Mouse (Mus musculus): ENCODE data around the gene Sh3tc1. TPM values are rescaled to one million over a fixed set of nuclear protein-coding genes. Genes with fewer than 3 reads are reported as not detected.

The Sh3tc1 gene
- polyA plus RNA-seq (2015; fragmentation: Nextera tagmentation; extraction: Ambion mirVana): 15.3 and 16.8 TPM in 2 replicates

DNA sequence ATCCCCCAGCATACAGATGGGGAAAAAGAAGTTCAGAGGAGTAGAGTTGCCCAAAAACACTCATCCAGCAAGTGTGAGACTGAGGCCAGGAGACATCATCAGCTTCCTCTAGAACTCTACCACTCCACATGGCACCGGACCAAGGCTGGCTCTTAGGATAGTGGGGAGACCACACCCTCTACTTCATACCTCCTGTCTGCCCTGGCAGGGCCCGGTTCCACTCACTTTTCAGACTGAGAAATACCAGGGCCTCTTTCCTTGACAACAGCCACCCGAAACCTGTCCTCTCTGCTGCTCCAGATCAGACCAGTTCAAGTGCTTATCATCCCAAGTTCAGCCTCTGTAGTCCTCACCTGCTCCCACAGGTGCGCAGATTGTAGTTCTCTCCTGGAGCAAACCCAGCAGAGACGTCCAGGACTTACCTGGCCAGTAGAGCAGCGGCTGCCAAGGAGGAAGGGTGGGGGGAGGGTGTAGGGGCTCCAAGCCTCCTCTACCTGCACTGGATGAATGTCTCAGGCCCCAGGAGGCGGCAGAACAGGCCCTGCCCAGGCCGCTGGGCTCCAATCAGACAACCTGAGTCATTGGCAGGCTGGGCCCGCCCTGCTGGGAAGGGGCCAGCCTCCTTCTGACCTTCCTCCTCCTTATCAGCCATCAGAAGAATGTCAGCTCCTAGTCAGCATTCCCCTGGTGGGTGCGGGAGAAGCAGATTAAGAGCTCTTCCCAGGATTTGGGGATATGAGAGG lies at the start of gene Sh3tc1:
Gene Sh3tc1 (minus strand): TSS at position 452 of the 743 bp plus-strand sequence.
- 15% methylated on average over 10 of the region's 10 CpGs for WGBS
- H3K4me1 ChIP-seq (replicated peaks; ENCODE audit: control insufficient read depth, insufficient read depth, low read length): peaks cover 33% of the 10 kb centered on the region
- no peaks in the 10 kb centered on the region for H3K36me3 ChIP-seq (ENCODE audit: control insufficient read depth, insufficient read depth, low read length)
- peak within 1 kb of the TSS; percentile 39 for H3K9ac ChIP-seq (ENCODE audit: low read length)
- ATAC-seq (ENCODE audit: low read depth): peak; percentile 93
- H3K4me2 ChIP-seq (ENCODE audit: low read depth, low read length): peak within 1 kb of the TSS; percentile 15
- no peaks in the 10 kb centered on the region for H3K27me3 ChIP-seq (ENCODE audit: control insufficient read depth, insufficient read depth, low read depth, low read length)
- H3K27ac ChIP-seq (ENCODE audit: low read length): peak within 1 kb of the TSS; percentile 94
- H3K9me3 ChIP-seq (ENCODE audit: control insufficient read depth, low read length): no peaks in the 10 kb centered on the region
- peak within 1 kb of the TSS; percentile 8; the same call in 1 of the 2 replicates for H3K4me3 ChIP-seq (ENCODE audit: low read length)

DNA sequence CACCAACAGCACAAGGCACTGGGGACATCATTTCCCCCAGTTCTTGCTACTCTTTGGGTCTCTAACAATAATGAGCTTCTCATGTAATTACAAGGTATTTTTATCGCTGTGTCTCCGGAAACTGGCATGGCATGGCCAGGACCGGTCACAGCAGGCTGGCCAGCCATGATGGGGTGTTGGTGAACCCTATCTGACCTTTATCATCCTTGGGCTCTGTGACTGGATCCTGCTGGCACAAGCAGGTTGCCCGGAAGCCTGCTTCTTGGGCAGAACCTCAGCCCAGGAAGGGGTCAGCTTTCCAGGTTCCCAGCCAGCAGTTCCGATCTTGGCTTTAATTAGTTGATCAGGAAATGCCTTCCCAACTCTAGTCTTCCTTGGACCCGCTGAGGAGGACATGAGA lies 48.9 kb upstream of the Sh3tc1 start:
- no peak overlapping the region for H3K4me3 ChIP-seq (ENCODE audit: low read length)
- no peaks in the 10 kb centered on the region for H3K36me3 ChIP-seq (ENCODE audit: control insufficient read depth, insufficient read depth, low read length)
- no peaks in the 10 kb centered on the region for H3K9me3 ChIP-seq (ENCODE audit: control insufficient read depth, low read length)
- no peak for ATAC-seq (ENCODE audit: low read depth)
- no peak overlapping the region for H3K4me2 ChIP-seq (ENCODE audit: low read depth, low read length)
- no peaks in the 10 kb centered on the region for H3K27me3 ChIP-seq (ENCODE audit: control insufficient read depth, insufficient read depth, low read depth, low read length)
- no peak overlapping the region for H3K27ac ChIP-seq (ENCODE audit: low read length)
- H3K4me1 ChIP-seq (replicated peaks; ENCODE audit: control insufficient read depth, insufficient read depth, low read length): no peaks in the 10 kb centered on the region
- WGBS: 77% methylated on average over 6 of the region's 6 CpGs
- H3K9ac ChIP-seq (ENCODE audit: low read length): no peak overlapping the region

DNA sequence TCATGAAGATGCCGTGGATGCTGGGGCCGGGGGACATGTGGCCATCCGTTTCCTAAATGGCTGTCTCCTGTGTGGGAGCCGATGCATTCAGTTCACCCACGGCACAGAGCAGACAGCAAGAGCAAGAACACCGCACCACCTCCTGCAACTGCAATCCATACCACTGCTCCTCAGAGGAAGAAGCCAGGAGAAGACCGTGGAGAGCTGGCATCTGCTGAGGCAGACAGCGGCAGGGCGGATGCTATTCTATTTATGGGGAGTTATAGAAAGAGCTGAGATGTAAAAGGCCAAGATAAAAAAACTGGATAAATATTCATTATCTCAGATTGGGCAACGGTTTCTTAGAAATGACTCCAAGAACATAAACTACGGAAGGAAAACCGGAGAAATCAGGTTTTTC lies 48.1 kb upstream of the Sh3tc1 start:
- Histone ChIP-seq H3K36me3 (ENCODE audit: control insufficient read depth, insufficient read depth, low read length) (no peaks in the 10 kb centered on the region), H3K9ac (ENCODE audit: low read length) (no peak overlapping the region), H3K4me2 (ENCODE audit: low read depth, low read length) (no peak overlapping the region), H3K27me3 (ENCODE audit: control insufficient read depth, insufficient read depth, low read depth, low read length) (no peaks in the 10 kb centered on the region), H3K9me3 (ENCODE audit: control insufficient read depth, low read length) (no peaks in the 10 kb centered on the region), H3K4me1 (replicated peaks; ENCODE audit: control insufficient read depth, insufficient read depth, low read length) (no peaks in the 10 kb centered on the region), H3K27ac (ENCODE audit: low read length) (no peak overlapping the region), H3K4me3 (ENCODE audit: low read length) (no peak overlapping the region)
- ATAC-seq (ENCODE audit: low read depth): no peak
- WGBS: 70% methylated on average over 12 of the region's 12 CpGs

DNA sequence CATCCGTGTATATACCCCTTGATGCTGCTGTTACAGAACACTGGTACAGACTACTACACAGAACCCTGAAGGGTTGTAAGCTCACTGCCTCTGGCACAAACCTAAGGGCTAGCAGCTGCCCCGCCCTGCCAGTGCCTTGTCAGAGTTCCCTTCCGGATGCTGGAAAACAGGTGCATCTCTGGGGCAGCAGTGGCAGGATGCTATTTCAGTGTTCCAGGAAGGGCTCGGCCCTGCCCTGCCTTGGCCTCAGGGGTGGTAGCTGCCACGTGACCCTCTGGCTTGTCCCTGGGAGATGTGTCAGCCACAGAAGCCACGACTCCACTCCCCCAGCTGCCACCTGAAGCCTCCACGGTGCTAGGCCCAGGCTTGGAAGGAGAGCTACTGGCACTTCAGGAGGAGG lies 46.1 kb upstream of the Sh3tc1 start:
- no peak for ATAC-seq (ENCODE audit: low read depth)
- 50% methylated on average over 7 of the region's 7 CpGs for WGBS
- H3K9me3 ChIP-seq (ENCODE audit: control insufficient read depth, low read length): no peaks in the 10 kb centered on the region

DNA sequence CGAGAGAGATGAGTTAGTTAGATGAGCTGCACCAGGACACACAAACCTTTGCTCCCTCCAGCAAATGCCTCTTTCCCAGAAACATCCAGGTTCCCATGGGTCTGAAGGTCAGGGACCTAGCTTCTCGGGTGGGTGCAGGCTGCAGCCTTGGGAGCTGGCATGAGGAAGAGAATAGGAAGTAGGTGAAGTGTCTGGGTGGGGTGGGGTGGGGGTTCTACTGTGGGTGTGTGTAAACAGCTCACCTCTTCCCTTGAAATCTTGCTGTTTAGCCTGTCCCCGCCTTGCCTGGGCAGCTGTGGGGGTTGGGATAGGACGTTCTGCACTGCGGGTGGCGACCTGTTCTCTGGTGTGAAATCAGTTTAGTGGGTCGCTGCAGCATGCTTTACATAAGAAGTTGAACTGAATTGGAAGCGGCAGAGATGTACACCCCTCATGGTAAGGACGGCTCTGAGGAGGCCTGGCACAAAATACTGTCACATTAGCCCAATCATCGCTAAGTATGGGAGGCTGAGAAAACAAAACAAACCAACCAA lies 42.9 kb upstream of the Sh3tc1 start:
- H3K4me2 ChIP-seq (ENCODE audit: low read depth, low read length): no peak overlapping the region
- no peaks in the 10 kb centered on the region for H3K36me3 ChIP-seq (ENCODE audit: control insufficient read depth, insufficient read depth, low read length)
- H3K9me3 ChIP-seq (ENCODE audit: control insufficient read depth, low read length): no peaks in the 10 kb centered on the region
- H3K9ac ChIP-seq (ENCODE audit: low read length): no peak overlapping the region
- H3K4me3 ChIP-seq (ENCODE audit: low read length): no peak overlapping the region
- no peak overlapping the region for H3K27ac ChIP-seq (ENCODE audit: low read length)
- ATAC-seq (ENCODE audit: low read depth): no peak
- H3K4me1 ChIP-seq (replicated peaks; ENCODE audit: control insufficient read depth, insufficient read depth, low read length): no peaks in the 10 kb centered on the region
- H3K27me3 ChIP-seq (ENCODE audit: control insufficient read depth, insufficient read depth, low read depth, low read length): no peaks in the 10 kb centered on the region
- WGBS: 51% methylated on average over 10 of the region's 10 CpGs

More for the DNA sequence above, 46.1 kb upstream of the Sh3tc1 start:
- no peak overlapping the region for H3K4me3 ChIP-seq (ENCODE audit: low read length)
- no peak overlapping the region for H3K27ac ChIP-seq (ENCODE audit: low read length)
- no peak overlapping the region for H3K9ac ChIP-seq (ENCODE audit: low read length)
- no peaks in the 10 kb centered on the region for H3K36me3 ChIP-seq (ENCODE audit: control insufficient read depth, insufficient read depth, low read length)
- H3K27me3 ChIP-seq (ENCODE audit: control insufficient read depth, insufficient read depth, low read depth, low read length): no peaks in the 10 kb centered on the region
- no peak overlapping the region for H3K4me2 ChIP-seq (ENCODE audit: low read depth, low read length)
- no peaks in the 10 kb centered on the region for H3K4me1 ChIP-seq (replicated peaks; ENCODE audit: control insufficient read depth, insufficient read depth, low read length)

DNA sequence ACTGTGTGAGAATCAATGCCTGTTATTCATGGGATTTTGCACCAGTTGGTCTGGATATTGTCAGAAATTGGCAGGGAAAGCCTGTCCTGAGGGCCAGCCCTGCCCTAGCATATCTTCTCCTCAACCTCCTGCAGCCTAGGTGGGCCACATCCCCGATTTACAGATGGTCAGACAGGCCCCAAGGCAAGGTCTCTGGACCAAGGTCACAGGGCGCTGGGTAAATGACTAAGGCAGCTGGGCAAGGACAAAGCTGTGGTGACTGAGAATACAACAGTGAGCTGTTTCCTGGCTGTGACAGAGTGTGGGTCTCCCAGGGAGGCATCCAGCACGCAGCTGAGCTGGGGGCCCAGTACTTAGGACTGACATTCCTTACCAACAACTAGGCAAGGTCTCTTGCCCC lies 41.3 kb upstream of the Sh3tc1 start:
- Histone ChIP-seq H3K4me1 (replicated peaks; ENCODE audit: control insufficient read depth, insufficient read depth, low read length) (no peaks in the 10 kb centered on the region), H3K4me2 (ENCODE audit: low read depth, low read length) (no peak overlapping the region), H3K27ac (ENCODE audit: low read length) (no peak overlapping the region), H3K36me3 (ENCODE audit: control insufficient read depth, insufficient read depth, low read length) (no peaks in the 10 kb centered on the region), H3K27me3 (ENCODE audit: control insufficient read depth, insufficient read depth, low read depth, low read length) (no peaks in the 10 kb centered on the region), H3K9me3 (ENCODE audit: control insufficient read depth, low read length) (no peaks in the 10 kb centered on the region), H3K4me3 (ENCODE audit: low read length) (no peak overlapping the region), H3K9ac (ENCODE audit: low read length) (no peak overlapping the region)
- ATAC-seq (ENCODE audit: low read depth): no peak
- WGBS: 71% methylated on average over 3 of the region's 3 CpGs

DNA sequence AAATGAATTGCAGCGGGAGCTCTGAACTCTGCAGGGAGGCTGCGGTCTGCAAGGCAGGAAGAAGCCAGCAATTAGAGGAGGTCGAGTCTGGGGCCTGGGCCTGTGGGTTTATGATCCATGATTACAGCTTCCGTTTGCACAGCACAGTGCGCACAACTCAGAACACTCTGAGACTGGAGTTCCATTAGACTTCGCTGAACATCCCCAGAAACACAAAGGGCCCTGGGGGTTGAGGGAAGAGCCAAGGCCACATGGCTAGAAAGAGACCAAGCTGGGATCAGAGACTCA lies 34.3 kb upstream of the Sh3tc1 start:
- Histone ChIP-seq H3K4me2 (ENCODE audit: low read depth, low read length) (no peak overlapping the region), H3K27ac (ENCODE audit: low read length) (no peak overlapping the region), H3K4me3 (ENCODE audit: low read length) (no peak overlapping the region), H3K27me3 (ENCODE audit: control insufficient read depth, insufficient read depth, low read depth, low read length) (no peaks in the 10 kb centered on the region), H3K36me3 (ENCODE audit: control insufficient read depth, insufficient read depth, low read length) (no peaks in the 10 kb centered on the region), H3K9me3 (ENCODE audit: control insufficient read depth, low read length) (no peaks in the 10 kb centered on the region), H3K9ac (ENCODE audit: low read length) (no peak overlapping the region), H3K4me1 (replicated peaks; ENCODE audit: control insufficient read depth, insufficient read depth, low read length) (no peaks in the 10 kb centered on the region)
- 52% methylated on average over 6 of the region's 6 CpGs for WGBS
- ATAC-seq (ENCODE audit: low read depth): no peak

DNA sequence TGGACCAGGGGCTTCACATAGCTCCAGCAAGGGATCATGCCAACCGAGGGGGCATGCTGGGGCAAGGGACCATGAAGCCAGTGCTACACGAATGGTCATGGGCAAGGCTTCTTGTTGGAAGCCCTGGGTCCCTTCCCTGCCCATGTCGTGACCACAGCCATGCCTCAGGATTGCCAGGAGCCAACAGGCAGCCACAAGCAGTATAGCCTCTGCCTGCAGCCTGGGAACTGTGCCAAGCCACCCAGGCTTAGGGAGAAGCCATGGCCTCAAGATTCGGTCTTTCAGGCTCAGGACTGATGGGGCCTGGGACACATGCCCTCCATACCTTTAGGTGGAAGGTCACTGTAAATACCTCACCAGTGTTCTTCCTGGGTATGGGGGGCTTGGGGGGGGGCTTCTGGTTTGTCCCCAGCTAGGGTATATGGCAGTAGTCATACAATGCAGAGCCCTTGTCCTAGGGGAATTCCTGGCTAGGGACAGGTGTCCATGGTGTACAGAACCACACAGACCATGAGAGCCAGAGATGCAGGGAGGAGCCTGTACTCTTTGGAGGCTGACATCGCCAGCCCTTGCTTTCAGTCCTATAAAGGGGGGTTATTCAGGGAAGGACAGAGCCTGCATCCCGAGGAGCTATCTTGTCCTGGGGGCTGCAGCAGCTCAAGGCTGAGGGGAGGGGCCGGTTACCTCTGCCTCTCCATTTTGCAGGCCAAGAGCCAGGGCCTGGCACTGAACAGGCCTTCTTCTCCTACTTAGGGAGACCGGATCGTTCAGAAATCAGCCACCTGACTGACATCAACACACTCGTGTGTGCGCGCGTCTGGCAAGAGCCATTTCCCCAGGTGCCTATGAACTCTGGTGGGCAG lies 33.7 kb upstream of the Sh3tc1 start:
- 61% methylated on average over 13 of the region's 13 CpGs for WGBS
- no peak; the same call in 1 of the 2 replicates for ATAC-seq (ENCODE audit: low read depth)
- no peak overlapping the region for H3K27ac ChIP-seq (ENCODE audit: low read length)
- H3K27me3 ChIP-seq (ENCODE audit: control insufficient read depth, insufficient read depth, low read depth, low read length): no peaks in the 10 kb centered on the region
- H3K4me1 ChIP-seq (replicated peaks; ENCODE audit: control insufficient read depth, insufficient read depth, low read length): no peaks in the 10 kb centered on the region
- H3K36me3 ChIP-seq (ENCODE audit: control insufficient read depth, insufficient read depth, low read length): no peaks in the 10 kb centered on the region
- H3K9me3 ChIP-seq (ENCODE audit: control insufficient read depth, low read length): no peaks in the 10 kb centered on the region
- H3K4me2 ChIP-seq (ENCODE audit: low read depth, low read length): no peak overlapping the region
- H3K9ac ChIP-seq (ENCODE audit: low read length): no peak overlapping the region
- H3K4me3 ChIP-seq (ENCODE audit: low read length): no peak overlapping the region

DNA sequence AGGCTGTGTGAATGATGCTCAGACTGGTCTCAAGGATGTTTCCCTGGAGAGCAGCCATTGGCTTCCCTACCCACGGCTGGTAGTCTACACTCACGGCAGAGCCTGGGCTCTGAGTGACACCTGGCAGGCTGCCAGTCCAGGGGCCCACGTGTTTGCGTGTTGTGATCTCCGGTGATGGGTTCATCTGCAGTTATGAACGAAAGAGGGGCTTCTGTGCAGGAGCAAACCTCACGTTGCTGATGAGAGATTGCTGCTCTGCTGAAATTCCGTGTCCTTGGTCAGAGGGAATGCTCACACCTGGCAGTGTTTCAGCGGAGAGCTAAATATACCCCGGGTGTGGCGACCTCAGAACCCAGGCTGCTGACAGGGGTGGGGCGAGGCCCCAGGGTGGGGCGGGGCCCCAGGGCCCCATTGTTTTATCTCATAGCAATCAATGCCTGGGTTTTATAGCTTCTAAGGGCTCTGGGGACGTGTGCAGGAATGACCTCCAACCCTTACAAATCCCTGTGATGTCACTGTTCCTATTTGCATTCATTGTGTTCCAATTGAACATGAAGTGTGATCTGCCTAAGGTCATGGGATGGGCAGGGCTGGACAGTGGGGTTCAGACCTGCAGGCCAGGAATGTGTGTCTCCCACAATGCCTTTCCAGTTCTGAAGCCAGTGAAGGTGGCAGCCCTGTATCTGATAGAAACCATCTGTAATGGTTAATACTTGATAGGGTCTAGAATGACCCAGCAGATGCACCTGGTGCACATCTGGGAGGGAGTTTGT lies 31.3 kb upstream of the Sh3tc1 start:
- no peaks in the 10 kb centered on the region for H3K4me1 ChIP-seq (replicated peaks; ENCODE audit: control insufficient read depth, insufficient read depth, low read length)
- H3K27me3 ChIP-seq (ENCODE audit: control insufficient read depth, insufficient read depth, low read depth, low read length): no peaks in the 10 kb centered on the region
- 37% methylated on average over 14 of the region's 14 CpGs for WGBS
- no peak for ATAC-seq (ENCODE audit: low read depth)
- no peak overlapping the region for H3K4me3 ChIP-seq (ENCODE audit: low read length)
- H3K36me3 ChIP-seq (ENCODE audit: control insufficient read depth, insufficient read depth, low read length): no peaks in the 10 kb centered on the region
- H3K4me2 ChIP-seq (ENCODE audit: low read depth, low read length): no peak overlapping the region
- no peaks in the 10 kb centered on the region for H3K9me3 ChIP-seq (ENCODE audit: control insufficient read depth, low read length)
- no peak overlapping the region for H3K9ac ChIP-seq (ENCODE audit: low read length)
- no peak overlapping the region for H3K27ac ChIP-seq (ENCODE audit: low read length)
